Mouse (Mus musculus): ENCODE data around the gene Hsd17b13.

DNA sequence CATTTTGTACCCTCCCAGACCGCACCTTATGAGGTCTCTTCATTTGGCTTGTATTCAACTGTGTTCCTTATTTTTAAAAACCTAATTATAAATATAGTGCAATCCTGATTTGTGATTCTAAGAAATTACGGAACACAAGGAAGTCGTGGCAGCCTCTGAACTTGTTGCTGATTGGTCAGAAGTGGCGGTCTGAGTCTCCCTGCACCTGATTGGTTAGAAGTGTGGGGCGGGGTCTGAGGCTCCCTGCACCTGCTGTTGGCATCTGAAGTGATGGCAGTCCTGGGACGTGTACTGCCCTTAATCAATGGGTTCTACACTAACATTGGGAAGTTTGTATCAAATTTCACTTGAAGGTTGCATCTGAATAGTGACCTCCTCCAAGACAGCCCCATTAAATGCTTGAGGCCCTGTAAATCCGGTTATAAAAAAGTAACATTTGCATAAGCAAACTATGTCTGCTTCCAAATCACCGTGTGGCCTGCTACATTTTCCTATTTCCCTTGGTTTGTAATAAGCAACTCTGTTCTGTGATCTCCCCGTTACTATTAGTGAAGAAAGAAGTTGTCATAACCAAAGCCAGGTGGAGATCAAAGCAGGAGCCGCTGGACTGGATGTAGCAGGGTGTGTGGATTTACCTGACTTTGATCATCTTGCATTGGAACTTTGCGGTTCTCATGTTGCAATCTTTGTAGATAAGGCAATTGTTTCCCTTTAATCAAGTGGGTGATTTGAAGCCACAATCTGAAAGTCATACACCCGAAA lies 60.4 kb downstream of the Hsd17b13 start:
- TF ChIP-seq POLR2A (IDR thresholded peaks at IDR 0.05; ENCODE audit: extremely low read depth, insufficient read depth, low read length) = no peak
- no peak for TF ChIP-seq CTCF (IDR thresholded peaks at IDR 0.05; ENCODE audit: low read depth, low read length)

Data from liver, adult 2 months (tissue).